In genomic region chrX:150813464-150814138, GRCm38 (mm10) we compare ENCODE assay signal across 7 mouse cellular contexts. TPM values are rescaled to one million over a fixed set of nuclear protein-coding genes. Genes with fewer than 3 reads are reported as not detected.
DNase-seq lines count a peak whose midpoint lies in the region; ATAC-seq and TF ChIP-seq lines count a peak whose summit lies in the region.

No protein-coding gene starts in this region.

- peak overlapping the region; percentile 53 for H3K9ac ChIP-seq in hindbrain, postnatal 0 days (replicated peaks; ENCODE audit: low read length)
- H3K9ac ChIP-seq in limb, embryonic 12.5 days (replicated peaks): peak overlapping the region; percentile 56
- H3K9ac ChIP-seq in midbrain, embryonic 11.5 days (ENCODE audit: low read length): peak overlapping the region; percentile 60
- peak overlapping the region; percentile 40; the same call in 1 of the 2 replicates for H3K9ac ChIP-seq in stomach, embryonic 14.5 days (replicated peaks; ENCODE audit: low read depth, low read length)

- no peaks in the 10 kb centered on the region for H3K4me1 ChIP-seq in hindbrain, postnatal 0 days (ENCODE audit: insufficient read depth, low read length)
- peaks cover 9% of the 10 kb centered on the region; the same call in 1 of the 2 replicates for H3K4me1 ChIP-seq in limb, embryonic 12.5 days (replicated peaks)
- no peaks in the 10 kb centered on the region for H3K4me1 ChIP-seq in midbrain, embryonic 11.5 days (ENCODE audit: control insufficient read depth, insufficient read depth, low read length)
- H3K4me1 ChIP-seq in stomach, embryonic 14.5 days (ENCODE audit: control insufficient read depth, insufficient read depth, low read length): peaks cover 4% of the 10 kb centered on the region; the same call in 1 of the 2 replicates

- peak overlapping the region; percentile 55 for H3K4me2 ChIP-seq in hindbrain, postnatal 0 days (ENCODE audit: low read depth, low read length)
- peak overlapping the region; percentile 54 for H3K4me2 ChIP-seq in limb, embryonic 12.5 days
- peak overlapping the region; percentile 40 for H3K4me2 ChIP-seq in midbrain, embryonic 11.5 days
- peak overlapping the region; percentile 35 for H3K4me2 ChIP-seq in stomach, embryonic 14.5 days (replicated peaks; ENCODE audit: low read depth, low read length)

- peak; percentile 73 for ATAC-seq in hindbrain, postnatal 0 days
- ATAC-seq in limb, embryonic 12.5 days (ENCODE audit: insufficient number of reproducible peaks, insufficient read depth, low FRiP score, low TSS enrichment, low read depth): no peak; the same call in none of the 2 replicates
- ATAC-seq in midbrain, embryonic 11.5 days (ENCODE audit: low FRiP score): peak; percentile 73
- peak; percentile 59 for ATAC-seq in stomach, embryonic 14.5 days (ENCODE audit: insufficient number of reproducible peaks, insufficient read depth, low FRiP score, low read depth)

- no peak for TF ChIP-seq CTCF in hindbrain, postnatal 0 days (IDR thresholded peaks at IDR 0.05; ENCODE audit: low read depth)

- H3K27ac ChIP-seq in hindbrain, postnatal 0 days: peak overlapping the region; percentile 82
- peak overlapping the region; percentile 87 for H3K27ac ChIP-seq in limb, embryonic 12.5 days
- H3K27ac ChIP-seq in midbrain, embryonic 11.5 days (ENCODE audit: low read depth, low read length): peak overlapping the region; percentile 30; the same call in 1 of the 2 replicates
- H3K27ac ChIP-seq in stomach, embryonic 14.5 days (ENCODE audit: low read length): peak overlapping the region; percentile 82

- H3K27me3 ChIP-seq in hindbrain, postnatal 0 days (ENCODE audit: insufficient read depth, low read length): no peaks in the 10 kb centered on the region
- peaks cover 33% of the 10 kb centered on the region for H3K27me3 ChIP-seq in limb, embryonic 12.5 days
- no peaks in the 10 kb centered on the region for H3K27me3 ChIP-seq in midbrain, embryonic 11.5 days (ENCODE audit: control insufficient read depth, insufficient read depth, low read length)
- H3K27me3 ChIP-seq in stomach, embryonic 14.5 days (ENCODE audit: control insufficient read depth, insufficient read depth, low read length): no peaks in the 10 kb centered on the region

- peaks cover 12% of the 10 kb centered on the region; the same call in 1 of the 2 replicates for H3K36me3 ChIP-seq in hindbrain, postnatal 0 days (ENCODE audit: insufficient read depth, low read length)
- H3K36me3 ChIP-seq in limb, embryonic 12.5 days: peaks cover 35% of the 10 kb centered on the region
- no peaks in the 10 kb centered on the region; the same call in 1 of the 2 replicates for H3K36me3 ChIP-seq in midbrain, embryonic 11.5 days (ENCODE audit: control insufficient read depth, insufficient read depth, low read length)
- peaks cover 16% of the 10 kb centered on the region for H3K36me3 ChIP-seq in stomach, embryonic 14.5 days (ENCODE audit: control insufficient read depth, insufficient read depth, low read length)

- H3K9me3 ChIP-seq in hindbrain, postnatal 0 days (ENCODE audit: low read length): no peaks in the 10 kb centered on the region
- no peaks in the 10 kb centered on the region for H3K9me3 ChIP-seq in limb, embryonic 12.5 days
- H3K9me3 ChIP-seq in midbrain, embryonic 11.5 days (ENCODE audit: control insufficient read depth, low read length): no peaks in the 10 kb centered on the region
- no peaks in the 10 kb centered on the region for H3K9me3 ChIP-seq in stomach, embryonic 14.5 days (ENCODE audit: control insufficient read depth, low read depth, low read length)

- DNase-seq in R1 (ENCODE audit: low read depth, low spot score): peak; percentile 1
- peak; percentile 22 for DNase-seq in cerebellum, adult 8-10 months
- peak; percentile 70 for DNase-seq in gastrocnemius, postnatal 10 days
- DNase-seq in hindbrain, postnatal 0 days (ENCODE audit: low spot score): peak; percentile 76
- peak; percentile 91 for DNase-seq in midbrain, embryonic 11.5 days (ENCODE audit: low spot score, missing footprints)

- peak overlapping the region; percentile 47 for H3K4me3 ChIP-seq in hindbrain, postnatal 0 days (ENCODE audit: low read length)
- peak overlapping the region; percentile 49 for H3K4me3 ChIP-seq in limb, embryonic 12.5 days (replicated peaks)
- H3K4me3 ChIP-seq in midbrain, embryonic 11.5 days (ENCODE audit: low read depth, low read length): peak overlapping the region; percentile 41
- peak overlapping the region; percentile 32 for H3K4me3 ChIP-seq in stomach, embryonic 14.5 days (ENCODE audit: low read depth, low read length)

- 31% methylated on average over 14 of the region's 16 CpGs for WGBS in hindbrain, postnatal 0 days
- WGBS in limb, embryonic 12.5 days: 16% methylated on average over 14 of the region's 16 CpGs
- WGBS in midbrain, embryonic 11.5 days: 26% methylated on average over 14 of the region's 16 CpGs
- WGBS in stomach, embryonic 14.5 days: 28% methylated on average over 15 of the region's 16 CpGs

RNA-seq across cellular contexts. Expression of gene Maged2, which starts 0.5 kb away (rescaled TPM):
- total RNA-seq in gastrocnemius, postnatal 10 days (2021): 100 to 1,000 TPM; 624 to 636 TPM
- 372 and 376 TPM in 2 replicates for total RNA-seq in hindbrain, postnatal 0 days (2014; rRNA removed)
- polyA plus RNA-seq in hindbrain, postnatal 0 days (2015; fragmentation: Nextera tagmentation; extraction: Ambion mirVana): 554 and 583 TPM in 2 replicates
- polyA plus RNA-seq in limb, embryonic 12.5 days (2016; fragmentation: Nextera tagmentation; extraction: Ambion mirVana): 538 and 543 TPM in 2 replicates
- polyA plus RNA-seq in midbrain, embryonic 11.5 days (2014; fragmentation: Nextera tagmentation; extraction: Ambion mirVana): 302 and 319 TPM in 2 replicates
- 697 and 699 TPM in 2 replicates for polyA plus RNA-seq in stomach, embryonic 14.5 days (2014; fragmentation: Nextera tagmentation; extraction: Ambion mirVana)

Comparison
In these comparisons a context has a peak if more than half of its experiments do, and no peak if none do; other contexts are left out.
1. DNase-seq: peak in every context shown above with its lines; median percentile 91 in midbrain, embryonic 11.5 days; 76 in hindbrain, postnatal 0 days; 70 in gastrocnemius, postnatal 10 days; 22 in cerebellum, adult 8-10 months; 1 in R1.
2. H3K27ac ChIP-seq: peak in every context shown above with its lines; median percentile 87 in limb, embryonic 12.5 days; 82 in hindbrain, postnatal 0 days; 82 in stomach, embryonic 14.5 days; 30 in midbrain, embryonic 11.5 days.